Mouse (Mus musculus) G1E-ER4 (cell line): ENCODE results near the gene Prpf6. TPM values are rescaled to one million over a fixed set of nuclear protein-coding genes. Genes with fewer than 3 reads are reported as not detected.

Experiments used
- GATA1 ChIP-seq: IDR thresholded peaks from one replicate; pipeline ENCODE4 v1.8.0; 2012; ENCODE audit warnings: low read length, inconsistent platforms
- polyA plus RNA-seq: library from polyadenylated mRNA; stranded (reverse); fragments of >175 nt; gene quantifications from 2 replicates; pipeline ENCODE4 v1.2.3, GENCODE M21; 2012

The Prpf6 gene
- polyA plus RNA-seq, 1 experiment, result 25.6 TPM

DNA sequence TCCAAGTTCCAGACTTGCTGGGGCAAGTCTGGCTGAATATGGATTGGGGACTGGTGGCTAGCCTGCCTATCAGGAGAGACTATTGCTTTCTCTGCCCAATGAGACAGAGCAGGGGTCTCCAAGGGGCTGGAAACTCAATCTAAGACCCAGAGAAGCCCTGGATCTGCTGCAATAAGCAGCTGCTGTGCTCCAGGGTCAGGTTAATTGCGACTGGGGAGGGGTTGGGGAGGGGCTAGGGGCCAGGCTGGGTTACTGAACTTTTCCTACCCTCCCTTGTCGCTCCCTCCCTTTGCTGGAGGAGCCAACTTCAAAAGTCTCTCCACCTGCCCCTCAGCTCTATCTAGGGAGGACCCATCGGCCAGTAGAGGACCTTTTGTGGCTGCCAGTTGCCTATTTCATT lies 65.1 kb downstream of the Prpf6 start, which contains the start of gene Gm29797:
TSS of gene Gm29797 (plus strand) at position 301 of the 400 bp plus-strand sequence.
- TF ChIP-seq GATA1, result no peak

DNA sequence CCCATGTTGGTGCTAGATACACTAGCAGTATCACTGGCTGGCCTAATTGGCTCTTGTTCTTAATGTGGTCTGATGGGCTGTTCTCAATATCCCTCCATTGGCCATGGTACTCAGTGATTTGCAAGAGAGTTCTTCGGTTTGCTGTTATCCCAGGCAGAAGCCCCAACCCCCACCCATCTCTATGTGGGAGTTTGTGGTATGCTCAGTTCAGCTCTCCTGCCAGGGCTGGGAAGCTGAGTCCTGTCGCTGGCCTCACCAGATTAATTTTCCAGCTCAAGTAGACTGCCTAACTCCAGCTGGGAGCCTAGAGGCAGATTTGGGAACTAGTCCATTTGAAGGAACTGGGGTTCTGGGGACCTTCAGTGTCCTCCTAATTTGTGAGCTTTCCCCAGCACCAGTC lies 65.8 kb downstream of the Prpf6 start:
- no peak for TF ChIP-seq GATA1

DNA sequence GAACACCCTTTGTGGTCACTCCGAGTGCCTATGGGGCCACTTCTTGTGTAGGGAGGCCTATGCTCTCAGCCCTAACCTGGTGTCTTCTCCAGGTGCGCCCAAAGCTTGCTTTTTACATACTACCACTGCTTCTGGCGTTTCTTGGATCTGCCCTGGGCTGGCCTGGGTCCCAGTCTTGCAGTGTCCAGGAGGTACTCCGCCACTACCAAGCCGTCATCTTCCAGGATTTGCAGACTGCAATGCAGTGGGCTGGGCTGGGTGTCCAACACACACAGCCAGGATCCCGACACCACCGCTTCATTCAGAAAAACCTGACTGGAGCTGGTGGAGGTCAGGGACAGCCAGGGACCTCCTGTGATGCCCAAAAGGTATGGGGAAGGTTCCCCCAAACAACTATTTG lies 66.9 kb downstream of the Prpf6 start:
- no peak for TF ChIP-seq GATA1

DNA sequence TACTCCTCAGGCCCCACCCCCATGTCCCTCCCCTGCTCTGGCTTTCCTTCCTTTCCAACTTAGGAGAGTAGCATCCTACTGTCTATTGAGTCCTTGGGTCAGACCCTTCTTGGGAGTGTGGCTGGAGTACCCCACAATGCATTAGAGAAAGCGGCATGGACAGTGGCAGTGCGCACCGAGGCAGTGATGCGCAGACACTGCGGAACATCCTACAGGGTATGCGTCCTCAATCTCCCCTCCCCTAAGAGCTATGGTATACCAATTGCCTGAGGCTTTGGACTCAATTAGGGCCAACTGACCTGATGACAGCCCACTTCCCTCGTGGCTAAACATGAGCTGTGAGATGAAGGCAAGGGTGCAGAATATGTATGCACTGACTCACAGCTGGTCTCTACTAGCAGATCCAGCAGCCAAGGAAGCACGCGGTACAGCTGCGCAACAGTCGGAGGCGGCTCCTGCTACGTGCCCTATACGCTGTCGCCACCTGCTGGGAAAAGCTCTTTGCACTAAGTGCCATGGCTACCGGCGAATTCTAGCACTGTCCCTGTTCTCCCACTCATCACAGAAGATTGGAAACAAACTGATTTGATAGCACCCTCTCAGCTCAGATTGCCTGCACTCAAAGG lies 67.4 kb downstream of the Prpf6 start:
- TF ChIP-seq GATA1, result no peak

DNA sequence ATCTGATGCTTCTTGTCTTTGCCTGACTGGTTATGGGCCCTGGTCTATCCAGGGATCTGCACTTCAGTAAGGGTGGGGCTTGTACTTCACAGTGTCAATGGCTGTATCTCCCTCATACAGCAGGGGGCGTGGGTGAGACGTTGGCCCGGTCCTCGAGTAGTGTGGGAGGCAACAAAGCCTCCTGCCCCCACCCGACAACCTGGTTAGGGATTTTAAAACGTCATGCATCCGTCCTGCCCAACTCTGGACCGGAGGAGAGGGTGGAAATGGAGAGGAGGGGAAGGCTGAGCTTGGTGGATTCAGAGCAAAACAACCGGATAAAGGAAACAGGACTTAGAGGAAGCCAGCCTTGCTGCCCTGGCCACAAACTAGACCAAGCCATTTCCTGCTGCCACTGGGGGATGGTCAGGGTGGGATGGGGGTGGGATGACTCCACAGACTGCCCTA lies 68.0 kb downstream of the Prpf6 start:
- TF ChIP-seq GATA1, result no peak

DNA sequence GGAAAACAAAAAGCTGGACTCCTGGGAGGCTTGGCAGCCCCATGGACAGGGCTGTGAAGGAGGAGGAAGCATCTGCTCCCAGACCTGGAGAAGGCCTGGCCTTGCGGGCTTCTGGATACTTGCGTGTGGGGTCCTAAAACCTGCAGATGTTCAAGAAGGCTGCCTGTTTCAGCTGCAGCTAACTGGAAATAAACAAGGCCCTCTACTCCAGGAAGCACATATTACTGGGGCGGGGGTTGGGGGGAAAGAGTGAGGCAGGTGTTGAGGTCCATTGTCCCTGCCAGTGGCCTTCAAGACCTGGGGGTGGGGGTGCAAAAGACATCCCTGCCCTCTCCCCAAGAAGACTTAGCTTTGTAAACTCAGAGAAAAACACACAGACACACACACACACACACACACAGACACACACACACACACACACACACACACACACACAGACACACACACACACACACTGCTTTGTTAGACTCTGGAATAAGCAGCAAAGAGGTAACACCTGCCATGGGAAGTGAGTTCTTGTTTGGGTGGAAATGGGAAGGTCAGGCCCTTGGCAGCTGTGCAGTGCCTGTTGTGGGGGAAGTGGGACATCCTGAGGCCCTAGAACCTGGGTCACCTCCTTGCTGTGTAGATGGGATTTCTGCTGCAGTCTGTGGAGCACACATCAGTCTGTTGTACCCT lies 71.1 kb downstream of the Prpf6 start:
- no peak for TF ChIP-seq GATA1

DNA sequence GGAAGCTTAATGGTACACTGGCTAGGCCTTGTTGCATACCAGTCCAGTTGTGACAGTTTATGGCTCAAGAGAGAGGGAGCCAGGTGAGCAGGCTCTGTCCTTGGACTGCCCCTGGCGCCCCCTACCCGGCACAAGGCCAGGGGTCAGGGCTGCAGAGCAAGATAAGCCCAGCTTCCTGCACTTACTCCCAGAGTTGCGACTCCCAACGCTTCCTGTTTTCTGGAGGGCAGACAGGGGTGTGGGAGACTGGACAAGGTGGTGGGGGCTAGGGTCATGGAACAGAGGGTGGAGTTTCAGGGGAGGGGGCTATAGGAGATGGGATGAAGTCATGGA lies 71.6 kb downstream of the Prpf6 start:
- no peak for TF ChIP-seq GATA1

DNA sequence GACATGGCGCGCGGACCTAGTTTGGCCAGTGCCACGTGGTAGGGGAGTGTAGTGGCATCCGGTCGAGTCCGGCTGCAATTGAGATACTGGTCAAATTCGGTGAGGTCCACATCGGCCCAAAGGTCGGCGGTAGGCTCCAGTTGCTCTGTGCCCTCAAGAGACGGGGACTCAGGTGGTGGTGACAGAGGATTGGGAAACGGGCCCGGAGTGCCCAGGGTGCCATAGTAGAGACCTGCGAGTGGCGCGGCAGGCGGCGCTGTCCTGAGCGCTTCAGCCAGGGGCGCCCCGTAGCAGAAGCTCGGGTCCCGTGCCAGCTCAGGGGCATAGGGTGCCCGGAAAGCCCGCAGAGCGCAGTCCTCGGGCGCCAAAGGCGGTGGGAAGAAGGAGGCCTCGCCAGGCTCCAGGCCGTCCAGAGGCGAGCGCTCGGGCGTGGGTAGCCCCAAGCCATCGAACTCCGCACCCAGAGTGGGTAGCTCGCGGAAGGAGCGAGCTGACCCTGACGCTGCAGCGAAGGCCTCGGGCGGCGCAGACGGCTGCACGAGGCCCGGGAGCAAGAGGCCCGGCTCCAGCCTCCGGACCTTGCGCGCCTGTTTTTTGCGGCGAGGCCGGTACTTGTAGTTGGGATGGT lies 78.7 kb downstream of the Prpf6 start:
- no peak for TF ChIP-seq GATA1

DNA sequence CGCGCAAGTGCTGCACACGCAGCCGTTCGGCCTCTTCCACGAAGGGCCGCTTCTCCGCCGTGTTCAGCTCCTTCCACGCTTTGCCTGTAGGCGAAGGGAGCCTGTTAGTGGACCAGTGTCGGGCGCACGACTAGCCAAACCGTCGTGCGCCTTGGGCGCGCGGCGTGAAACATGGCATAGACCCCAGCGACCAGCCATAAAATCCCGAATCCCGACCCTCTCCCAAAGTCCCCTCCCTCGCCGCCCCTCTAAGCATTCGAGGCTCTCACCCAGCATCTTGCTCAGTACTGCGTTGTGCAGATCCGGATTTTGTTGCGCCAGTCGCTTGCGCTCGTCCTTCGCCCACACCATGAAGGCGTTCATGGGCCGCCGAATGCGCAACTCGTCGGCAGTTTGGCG lies 79.2 kb downstream of the Prpf6 start:
- no peak for TF ChIP-seq GATA1

DNA sequence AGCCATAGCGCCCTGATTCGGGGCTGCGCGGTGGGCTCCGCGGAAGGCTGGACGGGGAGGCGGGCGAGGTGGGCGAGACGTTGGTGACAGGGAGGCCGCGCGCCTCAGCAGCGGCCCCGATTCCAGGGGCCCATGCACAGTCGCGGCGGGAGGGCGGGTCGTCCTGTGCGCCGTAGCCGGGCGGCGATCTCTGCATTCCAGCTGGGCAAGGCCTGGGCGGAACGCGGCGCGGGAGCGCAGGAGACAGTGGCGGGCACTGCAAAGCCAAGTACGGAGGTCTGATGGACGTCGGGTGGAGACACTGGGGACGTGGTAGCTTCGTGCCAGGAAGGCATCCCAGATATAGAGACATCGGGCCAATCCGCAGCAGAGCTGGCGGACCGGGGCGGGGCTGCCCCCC lies 79.7 kb downstream of the Prpf6 start, which contains the start of gene Sox18:
TSS of gene Sox18 (minus strand) at position 315 of the 400 bp plus-strand sequence.
- no peak for TF ChIP-seq GATA1

DNA sequence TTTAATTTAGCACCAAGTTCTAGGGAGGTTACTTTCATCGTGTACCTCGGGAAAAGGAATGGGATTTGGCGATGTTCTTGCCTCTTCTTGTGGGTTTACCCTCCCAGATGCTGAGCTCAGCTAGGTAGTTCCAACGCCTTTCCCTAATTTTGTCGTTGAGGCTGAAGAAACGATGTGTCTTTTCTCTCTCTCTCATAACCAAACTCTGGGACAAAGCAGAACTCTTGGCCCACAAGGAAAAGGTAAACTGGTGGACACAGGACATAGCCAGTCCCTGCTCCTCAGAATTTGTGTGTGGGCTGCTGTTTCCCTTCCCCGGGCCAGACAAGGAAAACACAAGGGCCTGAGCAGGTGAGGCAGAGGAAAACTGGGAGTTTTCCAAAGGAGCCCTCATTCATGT lies 80.3 kb downstream of the Prpf6 start:
- TF ChIP-seq GATA1, result no peak

DNA sequence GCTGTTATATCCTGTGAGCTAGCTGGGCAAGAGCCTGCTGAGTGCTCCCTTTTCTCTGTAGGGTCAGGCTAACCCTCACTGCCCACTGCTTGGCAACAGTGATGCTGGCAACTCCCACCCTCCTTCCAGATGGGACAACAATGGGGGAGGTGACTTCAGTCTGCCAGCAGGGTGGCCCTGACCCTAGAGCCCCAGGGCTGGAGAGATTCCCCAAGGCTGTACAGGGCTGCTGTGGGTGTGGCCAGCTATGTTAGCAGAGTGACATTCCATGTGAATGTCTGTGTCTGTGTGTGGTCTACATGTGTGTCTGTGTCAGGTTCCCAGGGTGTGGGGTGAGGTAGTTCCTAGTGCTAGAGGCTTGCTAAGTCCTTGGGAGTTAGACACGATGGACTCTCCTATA lies 81.8 kb downstream of the Prpf6 start:
- TF ChIP-seq GATA1, result no peak

DNA sequence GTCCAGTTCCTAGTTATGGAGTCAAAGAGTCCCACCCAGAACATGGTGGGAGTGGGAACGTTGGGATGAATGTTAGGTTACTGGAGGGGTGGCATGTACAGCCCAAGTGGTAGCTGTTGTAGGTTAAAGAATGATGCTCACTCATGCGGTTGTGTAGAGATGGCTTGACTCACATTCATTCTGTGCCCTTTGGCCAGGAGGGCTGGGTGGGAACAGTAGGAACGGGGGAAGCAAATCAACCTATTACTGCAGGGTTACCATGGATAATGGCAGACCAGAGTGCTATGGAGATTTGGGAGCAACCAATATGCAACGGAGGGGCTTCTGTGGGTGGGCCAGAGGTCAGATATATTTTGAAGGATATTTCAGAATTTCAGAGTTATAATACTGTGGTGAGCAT lies 83.3 kb downstream of the Prpf6 start:
- no peak for TF ChIP-seq GATA1

DNA sequence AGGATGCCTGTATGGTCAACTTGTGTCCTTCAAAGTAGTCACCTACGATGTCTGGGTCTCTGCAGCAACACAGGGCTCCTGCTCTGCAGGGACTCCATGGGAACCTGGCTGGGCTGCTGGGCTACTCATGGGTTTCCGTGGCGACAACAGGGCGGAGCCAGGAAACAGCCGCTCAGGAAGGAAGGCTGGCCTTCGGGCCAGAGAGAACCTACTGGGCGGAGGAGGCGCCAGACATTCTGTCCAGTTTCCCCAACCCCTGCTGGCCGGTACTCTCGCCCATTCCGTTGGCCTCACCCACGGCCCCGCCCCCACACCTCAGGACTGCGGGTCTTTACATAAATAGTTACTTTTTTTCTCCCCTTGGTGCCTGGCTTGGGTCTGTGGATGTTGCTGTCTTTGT lies 83.8 kb downstream of the Prpf6 start:
- no peak for TF ChIP-seq GATA1

DNA sequence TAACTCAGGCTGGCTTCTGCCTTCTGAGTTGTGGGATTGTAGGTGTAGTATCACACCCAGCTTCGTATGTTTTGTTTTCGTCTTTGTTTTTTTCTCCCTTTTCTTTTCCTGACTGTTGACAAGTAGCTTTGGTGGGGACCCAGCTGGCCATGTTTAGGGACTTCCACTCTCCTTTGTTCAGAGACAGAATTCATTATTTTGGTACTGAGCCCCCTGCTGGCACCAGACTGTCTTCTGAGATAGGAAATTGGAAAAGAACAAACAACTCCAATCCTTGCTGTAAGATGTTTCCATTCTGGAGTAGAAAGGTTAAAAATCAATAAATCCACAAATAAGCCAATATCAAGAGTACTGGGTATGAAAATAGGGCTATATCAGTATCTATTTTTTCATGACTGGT lies 84.8 kb downstream of the Prpf6 start:
- no peak for TF ChIP-seq GATA1

DNA sequence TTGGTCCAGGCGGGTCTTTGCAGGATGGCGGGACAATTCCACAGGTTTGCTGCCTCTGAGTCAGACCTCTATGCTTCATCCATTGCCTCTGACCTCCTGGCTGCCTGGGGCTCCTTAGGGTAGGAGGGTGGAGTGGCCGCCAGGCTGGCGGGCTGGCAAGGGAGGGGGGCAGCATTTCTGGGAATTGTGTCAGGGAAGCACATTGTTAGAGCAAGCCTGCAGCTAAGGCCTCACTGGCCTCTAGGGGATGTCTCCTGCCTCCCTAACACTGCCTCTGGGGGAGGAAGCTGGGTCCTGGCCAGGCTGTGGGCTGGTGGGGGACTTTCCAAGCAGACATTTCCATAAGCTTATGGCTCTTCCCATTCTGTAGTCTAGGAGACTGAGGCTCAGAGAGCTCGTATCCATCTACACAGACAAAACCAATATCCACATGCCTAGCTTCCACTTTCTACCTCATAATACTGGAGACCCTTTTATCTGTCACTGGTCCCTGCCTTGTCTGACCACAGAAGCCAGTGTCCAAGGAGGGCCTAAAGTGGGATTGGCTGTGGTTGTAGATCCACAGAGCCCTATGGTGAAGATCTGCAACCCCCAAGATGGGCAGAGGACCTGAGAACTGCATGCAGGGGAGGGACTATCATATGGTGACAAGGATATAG lies 85.6 kb downstream of the Prpf6 start:
- no peak for TF ChIP-seq GATA1
